Mouse (Mus musculus): ENCODE results near the gene Zkscan7. TPM values are rescaled to one million over a fixed set of nuclear protein-coding genes. Genes with fewer than 3 reads are reported as not detected.

Gene Zkscan7
- polyA plus RNA-seq, 1 experiment from 2014 or later: 2.0 TPM

GRCm38 (mm10) chr9:122928915-122929314 is 43.4 kb downstream of the Zkscan7 start:
- Histone ChIP-seq H3K4me3 (ENCODE audit: low read depth, low read length) (no peak overlapping the region), H3K9ac (ENCODE audit: low read depth, low read length) (no peak overlapping the region), H3K36me3 (ENCODE audit: control insufficient read depth, insufficient read depth, low read length) (peaks cover 52% of the 10 kb centered on the region), H3K4me2 (no peak overlapping the region), H3K4me1 (replicated peaks; ENCODE audit: control insufficient read depth, insufficient read depth, low read length) (no peaks in the 10 kb centered on the region), H3K9me3 (ENCODE audit: control insufficient read depth, low read length) (peaks cover 3% of the 10 kb centered on the region; the same call in 1 of the 2 replicates), H3K27ac (ENCODE audit: low read depth, low read length) (no peak overlapping the region), H3K27me3 (replicated peaks; ENCODE audit: control insufficient read depth, insufficient read depth, low read length) (no peaks in the 10 kb centered on the region)
- DNase-seq (ENCODE audit: low spot score): no peak
- ATAC-seq (replicated peaks; ENCODE audit: low FRiP score): peak; percentile 63; the same call in 1 of the 2 replicates
- 77% methylated on average over 3 of the region's 3 CpGs for WGBS

Other genes with a start within 250 kb of the Zkscan7 start
- 0.12 TPM in 1 of 2 replicates, not detected in the other for gene Topaz1, start 138.3 kb upstream of the Zkscan7 start, polyA plus RNA-seq (2014; fragmentation: Nextera tagmentation; extraction: Ambion mirVana)
- 2.8 and 4.8 TPM in 2 replicates for gene Tcaim, start 80.1 kb upstream of the Zkscan7 start, polyA plus RNA-seq (2014; fragmentation: Nextera tagmentation; extraction: Ambion mirVana)
- gene Gm35549, start 41.6 kb upstream of the Zkscan7 start, polyA plus RNA-seq (2014; fragmentation: Nextera tagmentation; extraction: Ambion mirVana): not detected in 2 replicates
- gene Zfp445, start 19.7 kb upstream of the Zkscan7 start, polyA plus RNA-seq (2014; fragmentation: Nextera tagmentation; extraction: Ambion mirVana): 43.5 and 50.2 TPM in 2 replicates
- 11.1 and 11.6 TPM in 2 replicates for gene Zfp105, start 37.4 kb downstream of the Zkscan7 start, polyA plus RNA-seq (2014; fragmentation: Nextera tagmentation; extraction: Ambion mirVana)
- gene 1110059G10Rik, start 65.3 kb downstream of the Zkscan7 start, polyA plus RNA-seq (2014; fragmentation: Nextera tagmentation; extraction: Ambion mirVana): 31.9 and 32.5 TPM in 2 replicates
- 63.2 and 67.3 TPM in 2 replicates for gene Kif15, start 65.4 kb downstream of the Zkscan7 start, polyA plus RNA-seq (2014; fragmentation: Nextera tagmentation; extraction: Ambion mirVana)
- 8.8 and 11.6 TPM in 2 replicates for gene Tmem42, start 135.6 kb downstream of the Zkscan7 start, polyA plus RNA-seq (2014; fragmentation: Nextera tagmentation; extraction: Ambion mirVana)
- 0.23 and 0.35 TPM in 2 replicates for gene Tgm4, start 149.0 kb downstream of the Zkscan7 start, polyA plus RNA-seq (2014; fragmentation: Nextera tagmentation; extraction: Ambion mirVana)
- 54.8 and 57.0 TPM in 2 replicates for gene Zdhhc3, start 227.5 kb downstream of the Zkscan7 start, polyA plus RNA-seq (2014; fragmentation: Nextera tagmentation; extraction: Ambion mirVana)
- 191 and 193 TPM in 2 replicates for gene Exosc7, start 227.5 kb downstream of the Zkscan7 start, polyA plus RNA-seq (2014; fragmentation: Nextera tagmentation; extraction: Ambion mirVana)

Measured in liver, embryonic 11.5 days (tissue).